Mouse (Mus musculus): ENCODE measurements around the gene Erbb2.

GRCm38 (mm10) chr11:98445679-98446078, 33.4 kb downstream of the Erbb2 start:
- TF ChIP-seq CTCF (conservative IDR thresholded peaks at IDR 0.05; ENCODE audit: low read length) (no peak), POU5F1 (IDR thresholded peaks at IDR 0.05; ENCODE audit: borderline replicate concordance, low read length) (no peak), NANOG (IDR thresholded peaks at IDR 0.05; ENCODE audit: borderline replicate concordance, low read length) (no peak)
